Mouse (Mus musculus) midbrain, embryonic 12.5 days (tissue): ENCODE data around the gene Clmn. TPM values are rescaled to one million over a fixed set of nuclear protein-coding genes. Genes with fewer than 3 reads are reported as not detected.

Source experiments
- ATAC-seq: fragments of 200-750 bp; cut with Nextera tagmentation; 2 replicates; pipeline ENCODE4 v1.8.0; 2017; ENCODE audit warnings: low read depth, moderate TSS enrichment, moderate library complexity; ENCODE audit not compliant: low FRiP score
- H3K27ac ChIP-seq: fragments of 300-500 bp; sonication (generic); replicated peaks from 2 replicates; pipeline ENCODE4 v1.5.1; 2016; ENCODE audit warnings: mild to moderate bottlenecking
- H3K27me3 ChIP-seq: fragments of 300-500 bp; sonication (generic); 2 replicates; pipeline ENCODE4 v1.6.1; 2016; ENCODE audit warnings: mild to moderate bottlenecking
- H3K36me3 ChIP-seq: fragments of 300-500 bp; sonication (generic); 2 replicates; pipeline ENCODE4 v1.6.1; 2016
- H3K4me1 ChIP-seq: fragments of 300-500 bp; sonication (generic); 2 replicates; pipeline ENCODE4 v1.6.1; 2016
- H3K4me2 ChIP-seq: fragments of 300-500 bp; sonication (generic); replicated peaks from 2 replicates; pipeline ENCODE4 v1.6.1; 2016; ENCODE audit warnings: mild to moderate bottlenecking, moderate library complexity
- H3K4me3 ChIP-seq: fragments of 300-500 bp; sonication (generic); 2 replicates; pipeline ENCODE4 v1.5.1; 2016; ENCODE audit warnings: mild to moderate bottlenecking
- H3K9ac ChIP-seq: fragments of 300-500 bp; sonication (generic); replicated peaks from 2 replicates; pipeline ENCODE4 v1.6.1; 2016; ENCODE audit warnings: mild to moderate bottlenecking, moderate library complexity
- H3K9me3 ChIP-seq: fragments of 300-500 bp; sonication (generic); 2 replicates; pipeline ENCODE4 v1.6.1; 2016; ENCODE audit warnings: mild to moderate bottlenecking
- WGBS: fragments of 180-500 bp; shearing (Covaris S2); methylation state at CpG from one replicate; pipeline ENCODE4 v1.1.7; 2016; 5-methylcytosine and 5-hydroxymethylcytosine counted together
- polyA plus RNA-seq: library from polyadenylated mRNA; unstranded; fragments of >200 nt; fragmentation: Nextera tagmentation; extraction: Ambion mirVana; gene quantifications from 2 replicates; pipeline ENCODE4 v1.2.1, GENCODE M21; 2016

Gene Clmn
- polyA plus RNA-seq, 1 experiment from 2014 or later, result 2.5 TPM

DNA sequence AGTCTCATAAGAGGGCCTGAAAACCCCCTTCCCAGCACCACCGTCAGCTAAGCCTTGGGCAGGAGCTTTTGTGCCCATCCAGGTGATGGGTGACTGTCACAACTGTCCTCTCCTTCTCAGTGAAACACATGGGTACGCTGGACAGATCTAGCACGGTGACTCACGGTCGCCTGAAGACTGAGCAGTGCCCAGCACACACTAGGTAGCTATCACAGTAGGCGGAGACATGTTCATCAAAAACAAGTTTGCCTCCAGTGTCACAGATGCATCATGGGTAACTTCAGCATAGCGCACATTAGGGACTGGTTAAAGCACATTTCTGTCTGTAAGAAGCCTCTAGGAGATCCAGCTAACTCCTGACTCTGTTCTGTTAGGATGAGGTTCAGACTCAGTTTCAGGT, 41.2 kb downstream of the Clmn start:
- no peak for ATAC-seq
- no peak overlapping the region for H3K4me3 ChIP-seq
- 95% methylated on average over 7 of the region's 7 CpGs for WGBS
- no peak overlapping the region for H3K9ac ChIP-seq
- no peaks in the 10 kb centered on the region for H3K36me3 ChIP-seq
- no peak overlapping the region for H3K27ac ChIP-seq
- H3K4me1 ChIP-seq, result peaks cover 26% of the 10 kb centered on the region
- no peak overlapping the region for H3K4me2 ChIP-seq
- H3K9me3 ChIP-seq, result no peaks in the 10 kb centered on the region
- H3K27me3 ChIP-seq, result no peaks in the 10 kb centered on the region

GRCm38 (mm10) chr12:104822838-104823599, 41.9 kb downstream of the Clmn start:
- Histone ChIP-seq H3K9me3 (no peaks in the 10 kb centered on the region), H3K27me3 (no peaks in the 10 kb centered on the region), H3K9ac (no peak overlapping the region), H3K4me2 (no peak overlapping the region), H3K4me1 (peaks cover 23% of the 10 kb centered on the region), H3K27ac (no peak overlapping the region), H3K4me3 (no peak overlapping the region), H3K36me3 (no peaks in the 10 kb centered on the region)
- WGBS, result 87% methylated on average over 10 of the region's 10 CpGs
- ATAC-seq, result no peak

DNA sequence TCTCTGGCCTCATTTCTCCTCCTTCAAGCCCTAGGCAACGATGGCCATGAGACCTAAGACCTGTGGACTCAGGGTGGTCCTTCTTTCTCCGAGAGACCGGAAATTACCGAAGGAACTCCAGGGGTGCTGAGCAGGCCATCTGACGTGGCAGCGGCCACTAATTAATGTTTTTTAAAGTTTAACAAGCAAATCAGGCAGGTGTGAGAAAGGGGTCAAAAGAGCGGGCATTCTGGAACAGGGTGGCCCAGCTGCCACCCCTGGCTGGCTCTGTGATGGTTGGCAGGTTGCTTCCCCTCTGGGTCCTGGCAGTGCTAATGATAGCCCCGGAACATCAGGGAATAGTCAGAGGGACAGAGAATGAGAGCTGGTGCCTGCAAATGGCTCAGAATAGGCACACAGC, 42.7 kb downstream of the Clmn start:
- Histone ChIP-seq H3K27ac (no peak overlapping the region), H3K4me2 (no peak overlapping the region), H3K36me3 (no peaks in the 10 kb centered on the region), H3K9me3 (no peaks in the 10 kb centered on the region), H3K27me3 (no peaks in the 10 kb centered on the region), H3K9ac (0 out of 2 replicates have a peak overlapping the region, but pooled peaks have one; percentile 11), H3K4me3 (no peak overlapping the region), H3K4me1 (peaks cover 23% of the 10 kb centered on the region)
- 70% methylated on average over 8 of the region's 8 CpGs for WGBS
- no peak for ATAC-seq

DNA sequence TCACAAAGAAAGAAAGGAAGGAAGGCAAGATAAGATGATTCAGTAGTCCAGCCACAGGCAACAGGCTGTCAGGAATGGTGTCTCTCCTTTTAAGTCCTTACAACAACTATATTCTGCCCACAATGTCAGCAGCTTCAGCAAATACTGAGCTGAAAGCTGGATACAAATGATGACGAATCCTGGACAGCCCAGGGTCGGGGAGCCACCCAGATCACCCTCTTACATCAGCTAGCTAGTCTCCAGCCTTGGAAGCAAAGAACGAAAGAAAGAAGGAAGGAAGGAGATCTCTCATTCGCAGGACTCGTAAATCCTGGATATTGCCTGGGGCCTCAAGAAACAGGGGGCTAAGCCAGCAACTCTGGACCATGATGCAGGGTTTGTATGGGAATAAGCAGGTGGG, 44.8 kb downstream of the Clmn start:
- Histone ChIP-seq H3K9ac (no peak overlapping the region), H3K27ac (no peak overlapping the region), H3K4me1 (peaks cover 18% of the 10 kb centered on the region), H3K4me2 (no peak overlapping the region), H3K9me3 (no peaks in the 10 kb centered on the region), H3K27me3 (no peaks in the 10 kb centered on the region), H3K36me3 (no peaks in the 10 kb centered on the region), H3K4me3 (no peak overlapping the region)
- ATAC-seq, result no peak
- WGBS, result 80% methylated on average over 5 of the region's 5 CpGs

GRCm38 (mm10) chr12:104819050-104819449, 45.8 kb downstream of the Clmn start:
- Histone ChIP-seq H3K4me2 (no peak overlapping the region), H3K27me3 (no peaks in the 10 kb centered on the region), H3K4me1 (peaks cover 15% of the 10 kb centered on the region), H3K9ac (no peak overlapping the region), H3K4me3 (no peak overlapping the region), H3K36me3 (no peaks in the 10 kb centered on the region), H3K9me3 (no peaks in the 10 kb centered on the region), H3K27ac (no peak overlapping the region)
- no peak for ATAC-seq
- WGBS, result 47% methylated on average over 8 of the region's 8 CpGs

DNA sequence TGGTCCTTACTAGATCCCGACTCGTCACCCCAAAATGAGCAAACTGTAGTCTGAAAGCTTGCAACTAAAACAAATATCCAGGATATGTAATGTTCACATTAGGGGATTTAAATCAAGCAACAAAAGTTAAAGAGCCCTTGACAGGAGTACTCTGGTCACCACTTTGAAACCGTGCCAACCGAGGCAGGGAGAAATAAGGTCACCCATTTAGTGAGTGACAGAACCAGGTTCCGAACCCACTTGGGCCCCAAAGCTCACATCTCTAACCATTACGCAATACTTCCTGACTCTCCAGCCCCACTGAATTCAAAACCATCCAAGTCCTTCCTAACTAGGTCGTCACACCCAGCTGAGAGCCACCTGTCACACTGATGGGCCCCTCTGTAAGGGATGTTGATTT, 46.8 kb downstream of the Clmn start:
- WGBS, result 72% methylated on average over 7 of the region's 7 CpGs
- H3K4me2 ChIP-seq, result no peak overlapping the region
- no peaks in the 10 kb centered on the region for H3K36me3 ChIP-seq
- no peak overlapping the region for H3K4me3 ChIP-seq
- no peaks in the 10 kb centered on the region for H3K27me3 ChIP-seq
- H3K9ac ChIP-seq, result no peak overlapping the region; the same call in 1 of the 2 replicates
- H3K4me1 ChIP-seq, result peaks cover 15% of the 10 kb centered on the region
- no peaks in the 10 kb centered on the region for H3K9me3 ChIP-seq
- H3K27ac ChIP-seq, result no peak overlapping the region
- no peak for ATAC-seq

DNA sequence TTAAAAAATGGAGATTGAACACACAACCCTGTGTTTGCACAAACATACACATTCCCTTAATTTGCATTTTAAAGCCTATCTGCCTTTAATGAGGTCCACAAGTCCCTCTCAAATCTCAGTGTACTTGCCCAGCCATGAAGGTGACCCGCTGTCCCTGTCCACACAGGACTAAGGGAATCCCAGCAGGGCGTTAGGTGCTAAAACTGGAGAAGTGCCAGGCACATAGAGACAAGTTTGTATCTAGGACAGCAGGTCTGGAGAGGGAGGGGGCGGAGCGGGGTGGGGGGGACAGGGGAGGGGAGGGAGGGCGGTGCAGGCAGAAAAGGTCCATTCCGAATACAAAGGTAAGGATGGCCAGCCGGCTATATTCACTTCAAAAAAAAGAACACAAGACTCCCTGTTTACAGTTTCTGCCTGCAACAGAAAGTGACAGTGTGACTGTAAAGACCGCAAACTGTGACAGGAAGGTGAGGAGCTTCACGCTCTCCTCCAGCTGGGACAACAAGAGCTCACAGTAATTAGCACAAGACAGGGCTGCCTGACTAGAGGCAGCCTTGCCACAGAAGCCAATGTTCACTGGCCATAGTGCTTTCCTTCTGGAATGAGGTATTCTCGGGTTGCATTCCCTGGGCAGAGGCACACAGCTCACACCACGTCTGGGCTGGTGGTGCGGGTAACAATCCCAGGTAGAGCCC, 47.6 kb downstream of the Clmn start:
- WGBS, result 21% methylated on average over 11 of the region's 12 CpGs

DNA sequence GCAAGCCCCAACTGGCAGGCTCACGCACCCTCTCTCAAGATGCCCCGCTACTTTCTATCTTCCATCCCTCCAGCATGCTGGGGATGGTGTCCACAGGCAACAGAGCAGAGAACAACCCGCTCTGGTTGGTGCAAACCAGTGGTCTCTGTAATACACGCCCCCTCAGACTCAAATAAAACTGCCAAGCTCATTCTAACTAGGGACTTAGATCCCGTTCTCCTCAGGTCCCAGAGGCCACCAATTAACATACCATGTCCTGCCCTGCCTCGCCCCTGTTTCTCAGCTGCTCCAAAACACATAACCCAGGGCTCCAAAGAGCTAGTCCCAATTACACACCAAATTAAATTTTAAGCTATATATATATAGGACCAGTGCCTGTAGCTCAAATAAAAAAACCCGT, 50.6 kb downstream of the Clmn start:
- 84% methylated on average over 7 of the region's 7 CpGs for WGBS
- Histone ChIP-seq H3K27me3 (no peaks in the 10 kb centered on the region), H3K27ac (no peak overlapping the region), H3K36me3 (no peaks in the 10 kb centered on the region), H3K4me3 (no peak overlapping the region), H3K4me1 (peaks cover 9% of the 10 kb centered on the region), H3K4me2 (no peak overlapping the region), H3K9me3 (no peaks in the 10 kb centered on the region), H3K9ac (no peak overlapping the region)
- ATAC-seq, result no peak

More for the DNA sequence above, 47.6 kb downstream of the Clmn start:
- ATAC-seq, result no peak
- no peaks in the 10 kb centered on the region for H3K27me3 ChIP-seq
- no peak overlapping the region for H3K4me2 ChIP-seq
- H3K36me3 ChIP-seq, result no peaks in the 10 kb centered on the region
- no peak overlapping the region for H3K27ac ChIP-seq
- H3K9me3 ChIP-seq, result no peaks in the 10 kb centered on the region
- H3K9ac ChIP-seq, result no peak overlapping the region; the same call in 1 of the 2 replicates
- no peak overlapping the region for H3K4me3 ChIP-seq
- H3K4me1 ChIP-seq, result peaks cover 15% of the 10 kb centered on the region

DNA sequence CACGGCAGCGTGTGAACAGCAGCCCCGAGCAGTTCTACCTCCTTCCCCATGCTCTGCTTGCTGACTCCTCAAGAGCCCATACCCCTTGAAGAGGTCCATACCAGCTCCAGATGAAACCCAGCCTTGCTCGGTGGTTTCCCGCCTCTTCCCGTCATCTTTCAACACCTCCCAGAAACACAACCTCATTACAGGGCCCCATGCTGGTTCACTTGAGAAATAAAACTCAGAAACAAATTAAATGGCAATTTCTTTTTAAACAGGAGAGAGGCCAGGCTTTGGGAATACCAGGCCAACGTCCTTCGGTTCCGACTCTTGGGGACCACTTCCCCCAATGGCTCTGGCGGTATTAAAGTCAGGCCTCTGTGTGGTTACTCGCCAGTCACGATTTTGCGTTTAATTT, 51.1 kb downstream of the Clmn start:
- WGBS, result 95% methylated on average over 13 of the region's 13 CpGs
- no peak overlapping the region for H3K9ac ChIP-seq
- H3K9me3 ChIP-seq, result no peaks in the 10 kb centered on the region
- peaks cover 9% of the 10 kb centered on the region for H3K4me1 ChIP-seq
- H3K27ac ChIP-seq, result no peak overlapping the region
- no peak overlapping the region for H3K4me3 ChIP-seq
- no peak overlapping the region for H3K4me2 ChIP-seq
- no peaks in the 10 kb centered on the region for H3K27me3 ChIP-seq
- no peak for ATAC-seq
- H3K36me3 ChIP-seq, result no peaks in the 10 kb centered on the region

- no peak for ATAC-seq
- Histone ChIP-seq H3K27me3 (no peaks in the 10 kb centered on the region), H3K27ac (no peak overlapping the region), H3K4me3 (no peak overlapping the region), H3K9me3 (no peaks in the 10 kb centered on the region), H3K9ac (no peak overlapping the region), H3K36me3 (no peaks in the 10 kb centered on the region), H3K4me2 (no peak overlapping the region), H3K4me1 (peaks cover 8% of the 10 kb centered on the region)
- 68% methylated on average over 4 of the region's 4 CpGs for whole genome bisulfite sequencing
Measured at GRCm38 (mm10) chr12:104812711-104813110, 52.2 kb downstream of the Clmn start.

DNA sequence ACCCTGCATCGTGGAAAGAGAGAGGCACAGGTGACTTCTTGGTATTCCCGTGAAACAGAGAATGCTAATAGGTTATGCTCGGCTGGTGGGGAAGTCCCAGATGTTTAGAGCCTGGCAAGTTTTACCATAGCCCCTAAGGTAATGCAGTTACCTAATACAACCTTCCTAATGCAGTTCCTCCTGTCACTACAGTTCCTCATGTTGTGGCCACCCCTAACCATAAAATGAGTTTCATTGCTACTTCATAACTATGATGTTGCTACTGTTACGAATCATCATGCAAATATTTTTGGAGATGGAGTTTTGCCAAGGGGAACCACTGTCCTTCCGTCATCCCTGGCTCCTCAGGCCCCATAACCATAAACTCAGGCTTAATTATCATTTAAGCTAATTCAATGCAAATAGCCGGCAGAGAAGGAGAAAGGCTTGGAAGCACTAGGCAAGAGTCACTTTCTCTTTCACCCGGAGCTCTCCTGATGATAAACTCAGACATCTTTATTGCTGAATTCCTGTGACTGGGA, 53.9 kb downstream of the Clmn start:
- H3K9ac ChIP-seq, result no peak overlapping the region
- no peak overlapping the region for H3K4me3 ChIP-seq
- 83% methylated on average over 7 of the region's 7 CpGs for WGBS
- no peak overlapping the region for H3K4me2 ChIP-seq
- no peak for ATAC-seq
- no peaks in the 10 kb centered on the region for H3K9me3 ChIP-seq
- H3K27ac ChIP-seq, result no peak overlapping the region
- no peaks in the 10 kb centered on the region for H3K4me1 ChIP-seq
- no peaks in the 10 kb centered on the region for H3K27me3 ChIP-seq
- no peaks in the 10 kb centered on the region for H3K36me3 ChIP-seq

GRCm38 (mm10) chr12:104808421-104809067, 56.3 kb downstream of the Clmn start:
- WGBS, result 91% methylated on average over 17 of the region's 17 CpGs
- no peaks in the 10 kb centered on the region for H3K36me3 ChIP-seq

More at GRCm38 (mm10) chr12:104808421-104809067, 56.3 kb downstream of the Clmn start:
- H3K4me1 ChIP-seq, result no peaks in the 10 kb centered on the region
- no peak overlapping the region for H3K4me2 ChIP-seq
- H3K4me3 ChIP-seq, result no peak overlapping the region
- no peaks in the 10 kb centered on the region for H3K9me3 ChIP-seq
- no peaks in the 10 kb centered on the region for H3K27me3 ChIP-seq
- H3K9ac ChIP-seq, result no peak overlapping the region
- no peak for ATAC-seq
- no peak overlapping the region for H3K27ac ChIP-seq
